Mouse (Mus musculus): Measurements from ENCODE around the gene H2-Oa.

The H2-Oa gene

DNA sequence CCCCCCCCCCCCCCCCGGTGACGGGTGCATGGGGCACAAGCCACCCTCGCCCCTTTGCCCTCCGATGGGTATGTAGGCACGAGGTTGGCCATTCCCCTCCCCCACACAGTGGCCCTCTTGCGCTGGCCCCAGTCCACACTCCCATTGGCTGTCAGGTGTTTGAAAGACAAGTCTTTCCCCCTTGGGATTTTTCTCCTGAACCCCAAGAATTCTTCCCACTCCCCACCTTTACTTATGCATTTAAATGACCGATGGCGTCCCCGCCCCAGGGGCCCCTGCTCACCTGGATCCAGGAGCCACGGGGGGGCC lies 29.7 kb downstream of the H2-Oa start:
- in situ Hi-C loops (cut with MboI, MseI) = no loop called here

GRCm38 (mm10) chr17:34122188-34122984 lies 30.2 kb downstream of the H2-Oa start, which contains the start of gene Brd2:
Brd2 (minus strand) TSS chr17:34122634.
- in situ Hi-C loops (cut with MboI, MseI) = no loop called here

GRCm38 (mm10) chr17:34123111-34123510 lies 31.0 kb downstream of the H2-Oa start:
- in situ Hi-C loops (cut with MboI, MseI) = no loop called here

DNA sequence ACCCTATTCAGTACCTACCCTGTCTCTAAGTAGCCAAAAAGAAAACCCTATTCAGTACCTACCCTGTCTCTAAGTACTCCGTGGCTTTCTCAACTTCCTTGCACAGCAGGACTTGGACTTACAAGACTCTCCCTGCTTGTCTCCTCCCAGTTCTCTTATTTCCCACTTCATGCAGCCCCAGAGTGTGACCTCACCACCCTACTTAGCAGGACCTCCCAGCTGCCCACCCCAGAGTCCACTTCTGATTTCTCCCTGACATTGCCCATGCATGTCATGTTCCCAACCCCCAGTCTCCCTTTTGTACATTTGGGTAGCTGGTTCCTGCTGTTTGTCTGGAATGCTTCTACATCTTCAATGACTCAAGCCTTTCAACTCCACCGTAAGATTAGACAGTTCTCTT lies 31.4 kb downstream of the H2-Oa start:
- in situ Hi-C loops (cut with MboI, MseI) = no loop called here

DNA sequence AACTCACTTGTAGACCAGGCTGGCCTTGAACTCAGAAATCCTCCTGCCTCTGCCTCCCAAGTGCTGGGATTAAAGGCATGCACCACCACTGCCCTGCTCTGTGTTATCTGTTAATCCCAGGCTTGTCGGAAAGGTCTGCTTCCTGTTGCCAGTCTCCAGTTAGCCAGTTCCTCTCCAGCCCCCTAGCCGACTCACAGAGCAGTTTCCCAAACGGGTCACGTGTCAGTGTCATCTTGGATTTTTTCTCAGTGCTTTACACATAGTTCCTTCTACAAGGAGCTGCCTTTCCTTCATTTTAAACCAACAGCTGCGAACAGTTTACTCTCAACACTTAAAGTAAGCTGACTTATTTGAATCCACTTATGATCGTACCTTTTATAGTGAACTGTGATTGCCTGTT lies 32.5 kb downstream of the H2-Oa start:
- in situ Hi-C loops (cut with MboI, MseI) = no loop called here

- in situ Hi-C loops (cut with MboI, MseI) = no loop called here
Measured at GRCm38 (mm10) chr17:34126826-34127420, 34.8 kb downstream of the H2-Oa start.

- in situ Hi-C loops (cut with MboI, MseI) = no loop called here
Measured at GRCm38 (mm10) chr17:34127475-34127874, 35.3 kb downstream of the H2-Oa start.

DNA sequence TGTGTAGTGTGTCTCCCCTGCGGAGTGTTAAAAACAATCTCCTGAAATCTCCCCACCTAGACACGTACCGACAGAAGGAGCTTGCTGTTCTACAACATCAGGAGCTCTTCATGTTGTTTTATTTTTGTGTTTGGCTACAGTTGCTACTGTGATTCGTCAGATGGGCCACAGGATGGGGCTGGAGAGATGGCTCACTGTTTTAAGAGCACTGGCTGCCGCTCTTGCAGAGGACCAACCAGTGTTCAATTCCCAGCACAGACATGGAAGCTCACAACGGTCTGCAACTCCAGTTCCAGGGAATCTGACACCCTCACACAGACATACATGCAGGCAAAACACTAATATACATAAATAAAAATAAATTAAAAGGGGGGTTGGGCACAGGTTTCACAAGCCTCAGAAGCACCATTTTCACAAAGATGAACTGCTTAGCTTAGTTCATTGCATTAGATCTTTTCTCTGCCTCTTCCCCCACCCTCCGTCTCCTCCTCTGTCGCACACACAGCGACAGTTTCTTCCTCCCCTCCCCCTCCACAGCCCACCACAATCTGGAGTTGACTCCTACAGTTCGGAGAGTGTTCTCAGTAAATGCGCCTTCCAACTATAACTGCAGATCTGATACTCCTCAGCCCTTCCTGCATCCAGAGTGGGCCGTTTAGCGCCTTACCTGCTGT lies 36.3 kb downstream of the H2-Oa start:
- in situ Hi-C loops (cut with MboI, MseI) = no loop called here

GRCm38 (mm10) chr17:34128944-34129791 lies 37.0 kb downstream of the H2-Oa start:
- in situ Hi-C loops (cut with MboI, MseI) = no loop called here

GRCm38 (mm10) chr17:34130073-34130947 lies 38.2 kb downstream of the H2-Oa start:
- in situ Hi-C loops (cut with MboI, MseI) = loop anchor here (5.0 kb wide), 1 partner anchor 37 kb away; no protein-coding TSS in a partner anchor

GRCm38 (mm10) chr17:34131911-34132310 lies 39.8 kb downstream of the H2-Oa start:
- in situ Hi-C loops (cut with MboI, MseI) = loop anchor here (5.0 kb wide), 1 partner anchor 35 kb away; no protein-coding TSS in a partner anchor

DNA sequence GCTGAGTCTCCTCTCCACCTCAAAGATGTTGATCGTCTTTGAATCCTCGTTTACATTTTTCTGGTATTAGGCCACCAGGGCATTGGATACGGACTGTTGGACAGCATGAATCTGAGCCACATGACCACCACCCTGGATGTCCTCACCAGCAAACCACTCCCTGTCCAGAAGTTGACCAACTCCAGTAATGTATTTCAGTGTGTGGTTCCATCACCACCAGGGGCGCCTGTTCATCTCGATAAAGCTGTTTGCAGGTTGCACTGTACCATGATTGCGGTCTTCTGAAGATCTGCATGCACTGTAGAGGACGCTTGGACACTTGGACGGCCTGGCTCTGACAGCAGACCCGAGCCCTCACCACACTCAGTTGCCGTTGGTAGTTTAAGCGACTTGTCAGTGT lies 41.1 kb downstream of the H2-Oa start:
- in situ Hi-C loops (cut with MboI, MseI) = loop anchor here (5.0 kb wide), 1 partner anchor 34 kb away; no protein-coding TSS in a partner anchor

DNA sequence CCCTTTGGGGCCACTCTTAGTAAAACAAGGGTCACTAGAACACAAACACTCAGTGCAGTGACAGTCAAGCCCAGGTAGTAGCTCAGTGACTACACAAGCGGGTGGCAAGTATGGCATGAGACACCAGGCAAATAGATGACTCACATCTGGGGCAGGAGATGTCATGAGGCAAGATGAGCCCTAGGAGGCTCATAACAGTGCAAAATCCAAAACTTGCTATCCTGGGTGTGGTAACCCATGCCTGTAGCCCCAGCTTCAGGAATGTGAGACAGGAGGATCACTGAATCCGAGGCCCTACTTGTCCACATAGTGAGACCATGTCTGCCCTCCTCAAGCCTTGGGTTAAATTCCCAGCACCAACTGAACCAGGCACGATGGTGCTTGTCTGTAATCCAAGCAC lies 42.3 kb downstream of the H2-Oa start:
- in situ Hi-C loops (cut with MboI, MseI) = loop anchor here (5.0 kb wide), 1 partner anchor 33 kb away; no protein-coding TSS in a partner anchor

GRCm38 (mm10) chr17:34135297-34136224 lies 43.4 kb downstream of the H2-Oa start:
- in situ Hi-C loops (cut with MboI, MseI) = no loop called here

DNA sequence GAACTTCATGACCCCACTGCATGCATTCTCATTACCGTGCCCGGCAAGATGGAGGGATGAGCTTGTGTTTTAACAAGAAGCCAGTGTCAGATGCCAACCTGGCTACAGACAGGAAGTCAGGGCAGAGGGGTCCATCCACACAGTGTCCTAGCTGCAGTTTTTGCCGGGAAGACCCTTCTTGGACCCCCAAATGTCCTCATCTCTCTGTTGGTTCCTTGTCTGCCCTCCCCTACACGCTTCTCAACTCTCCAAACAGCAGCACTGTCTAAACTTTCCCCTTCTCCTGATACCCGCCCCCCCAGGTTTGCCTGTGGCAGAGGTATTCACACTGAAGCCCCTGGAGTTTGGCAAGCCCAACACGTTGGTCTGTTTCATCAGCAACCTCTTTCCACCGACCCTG lies 45.5 kb downstream of the H2-Oa start:
- in situ Hi-C loops (cut with MboI, MseI) = no loop called here

GRCm38 (mm10) chr17:34138655-34139054 lies 46.5 kb downstream of the H2-Oa start:
- in situ Hi-C loops (cut with MboI, MseI) = no loop called here

- in situ Hi-C loops (cut with MboI, MseI) = no loop called here
Measured at GRCm38 (mm10) chr17:34139416-34139815, 47.3 kb downstream of the H2-Oa start.

- in situ Hi-C loops (cut with MboI, MseI) = no loop called here
Measured at GRCm38 (mm10) chr17:34140240-34140639, 48.1 kb downstream of the H2-Oa start.

- in situ Hi-C loops (cut with MboI, MseI) = no loop called here
Measured at GRCm38 (mm10) chr17:34141448-34141847, 49.3 kb downstream of the H2-Oa start.

Measured in regulatory T cell (primary cell).